Mouse (Mus musculus) cortical plate, adult 2 months (tissue): ENCODE results near the gene Sugct.

ENCODE experiments used
- CTCF ChIP-seq: fragments of 200-500 bp; IDR thresholded peaks from 2 replicates; pipeline ENCODE4 v1.5.1; 2011; ENCODE audit warnings: mild to moderate bottlenecking, control low read depth, low read length; ENCODE audit not compliant: insufficient read depth; ENCODE audit errors: extremely low read depth
- POLR2A ChIP-seq: fragments of 200-500 bp; IDR thresholded peaks from 2 replicates; pipeline ENCODE4 v1.6.1; 2011; ENCODE audit warnings: mild to moderate bottlenecking, low read length, control low read depth; ENCODE audit not compliant: insufficient read depth; ENCODE audit errors: extremely low read depth

DNA sequence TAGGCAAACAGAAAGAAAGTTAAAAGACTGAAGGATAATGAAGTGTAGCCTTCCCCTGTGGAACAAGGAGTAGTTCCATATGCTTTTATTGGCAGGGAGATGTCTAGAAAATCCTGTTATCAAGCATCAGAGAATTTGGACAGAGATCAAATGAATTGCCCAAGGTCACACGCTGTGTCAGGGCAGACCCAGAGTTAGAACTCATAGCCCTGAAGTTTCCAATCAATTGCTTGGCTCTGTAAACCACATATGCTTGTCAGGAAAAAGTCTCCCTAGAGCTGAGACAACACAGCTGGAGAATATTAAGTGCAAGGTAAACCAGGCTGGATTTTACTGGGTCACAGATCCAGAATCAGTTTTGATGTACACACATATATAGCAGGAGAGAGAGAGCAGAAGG is 593.0 kb downstream of the Sugct start:
- no peak for TF ChIP-seq CTCF
- TF ChIP-seq POLR2A: no peak
